Mouse (Mus musculus) liver, embryonic 14.5 days (tissue): ENCODE measurements around the gene Rnh1.

Source experiments
- CTCF ChIP-seq: IDR thresholded peaks from 2 replicates; pipeline ENCODE4 v1.5.1; 2016; ENCODE audit warnings: antibody characterized with exemption, low read depth, control low read depth
- EP300 ChIP-seq: IDR thresholded peaks from 2 replicates; pipeline ENCODE4 v1.6.1; 2016; ENCODE audit warnings: antibody characterized with exemption, low read depth

DNA sequence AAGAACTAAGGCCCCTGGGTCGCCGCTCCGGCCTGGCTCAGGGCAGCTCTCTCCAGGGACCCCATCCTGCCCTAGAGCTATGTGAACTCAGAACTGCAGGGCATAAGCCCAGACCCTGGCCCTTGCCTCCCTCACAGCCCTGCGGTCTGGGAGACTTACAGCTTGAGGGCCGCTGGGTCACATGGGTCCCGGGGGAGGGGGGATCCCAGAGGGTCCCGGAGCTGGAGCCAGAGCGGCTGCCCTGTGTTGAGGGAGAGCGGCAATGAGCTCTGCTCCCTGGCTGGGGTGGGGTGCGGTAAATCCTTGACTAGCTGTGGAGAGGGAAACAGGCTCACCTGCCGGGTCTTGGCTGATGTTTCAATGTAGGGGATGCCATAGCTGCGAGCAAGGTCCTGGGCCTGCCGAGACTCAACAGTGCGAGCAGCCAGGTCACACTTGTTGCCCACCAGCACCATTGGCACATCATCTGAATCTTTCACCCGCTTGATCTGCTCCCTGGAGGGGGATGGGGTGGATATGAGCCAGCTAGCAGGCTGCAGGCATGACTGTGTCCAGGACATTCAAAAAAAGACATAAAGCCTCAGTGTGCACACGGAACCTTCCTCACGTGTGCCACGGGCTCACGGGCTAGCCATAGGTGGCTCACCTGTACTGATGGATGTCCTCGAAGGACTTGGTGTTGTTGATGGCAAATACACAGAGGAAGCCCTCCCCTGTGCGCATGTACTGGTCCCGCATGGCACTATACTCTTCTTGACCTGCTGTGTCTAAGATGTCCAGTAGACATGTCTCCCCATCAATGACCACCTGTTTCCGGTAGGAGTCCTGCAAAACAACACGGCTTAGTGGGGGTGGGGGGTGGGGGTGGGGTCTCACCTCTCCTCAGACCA, 19.4 kb upstream of the Rnh1 start:
- TF ChIP-seq CTCF = no peak
- TF ChIP-seq EP300 = no peak
